Mouse (Mus musculus): Measurements from ENCODE around the gene Tmem132c.

Gene Tmem132c

GRCm38 (mm10) chr5:127592406-127592805 is 350.8 kb downstream of the Tmem132c start:
- in situ Hi-C loops (cut with MboI; ENCODE audit: low sequenced_read_pairs), result no loop called here

- in situ Hi-C loops (cut with MboI; ENCODE audit: low sequenced_read_pairs), result no loop called here
Measured at GRCm38 (mm10) chr5:127592854-127593253, 351.2 kb downstream of the Tmem132c start.

- in situ Hi-C loops (cut with MboI; ENCODE audit: low sequenced_read_pairs), result no loop called here
Measured at GRCm38 (mm10) chr5:127595676-127596075, 354.1 kb downstream of the Tmem132c start.

DNA sequence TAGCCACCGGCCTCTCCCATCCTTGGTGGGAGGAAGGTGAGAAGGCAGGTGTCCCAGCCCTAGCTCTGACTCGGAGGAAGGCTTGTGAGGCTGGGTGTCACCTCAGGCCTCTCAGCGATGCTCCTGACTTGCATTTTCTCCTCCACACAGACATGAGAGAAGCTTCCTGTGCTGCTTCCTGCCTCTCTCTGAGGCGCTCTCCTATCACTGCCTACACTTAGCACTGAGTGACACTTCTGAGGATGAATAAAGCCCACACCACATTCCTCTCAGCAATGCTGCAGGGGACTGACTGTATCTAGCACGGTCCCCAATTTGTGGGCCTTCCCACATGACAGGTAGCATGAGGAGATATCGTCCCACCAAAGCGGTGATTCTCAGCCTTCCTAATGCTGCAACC is 355.3 kb downstream of the Tmem132c start:
- in situ Hi-C loops (cut with MboI; ENCODE audit: low sequenced_read_pairs), result no loop called here

DNA sequence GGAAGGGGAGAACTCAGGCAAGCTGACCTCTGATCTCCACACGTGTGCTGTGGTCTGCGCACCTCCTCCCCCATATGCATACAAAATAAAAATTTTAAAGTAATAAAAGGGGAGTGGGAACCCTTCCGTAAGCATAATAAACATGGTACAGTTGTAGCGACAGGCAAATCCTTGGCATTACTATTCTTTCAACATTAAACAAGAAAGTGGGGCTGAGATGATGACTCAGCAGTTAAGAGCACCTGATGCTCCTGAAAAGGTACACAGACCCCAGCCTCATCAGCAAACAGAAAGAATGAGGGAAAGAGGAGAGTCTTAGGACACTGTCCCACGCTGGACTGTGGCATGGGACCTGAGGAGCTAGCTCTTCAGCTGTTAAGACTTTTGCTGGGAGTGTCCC is 361.4 kb downstream of the Tmem132c start:
- in situ Hi-C loops (cut with MboI; ENCODE audit: low sequenced_read_pairs), result loop anchor here (25.0 kb wide), 1 partner anchor 1409 kb away; the partner anchor contains the start of genes Ran and Stx2

GRCm38 (mm10) chr5:127607507-127607906 is 365.9 kb downstream of the Tmem132c start:
- in situ Hi-C loops (cut with MboI; ENCODE audit: low sequenced_read_pairs), result loop anchor here (25.0 kb wide), 1 partner anchor 1405 kb away; the partner anchor contains the start of genes Ran and Stx2

GRCm38 (mm10) chr5:127609191-127609714 is 367.6 kb downstream of the Tmem132c start:
- in situ Hi-C loops (cut with MboI; ENCODE audit: low sequenced_read_pairs), result loop anchor here (25.0 kb wide), 1 partner anchor 1403 kb away; the partner anchor contains the start of genes Ran and Stx2

- in situ Hi-C loops (cut with MboI; ENCODE audit: low sequenced_read_pairs), result loop anchor here (25.0 kb wide), 1 partner anchor 1401 kb away; the partner anchor contains the start of genes Ran and Stx2
Measured at GRCm38 (mm10) chr5:127610787-127611509, 369.3 kb downstream of the Tmem132c start.

- in situ Hi-C loops (cut with MboI; ENCODE audit: low sequenced_read_pairs), result loop anchor here (25.0 kb wide), 1 partner anchor 1400 kb away; the partner anchor contains the start of genes Ran and Stx2
Measured at GRCm38 (mm10) chr5:127611881-127612280, 370.3 kb downstream of the Tmem132c start.

DNA sequence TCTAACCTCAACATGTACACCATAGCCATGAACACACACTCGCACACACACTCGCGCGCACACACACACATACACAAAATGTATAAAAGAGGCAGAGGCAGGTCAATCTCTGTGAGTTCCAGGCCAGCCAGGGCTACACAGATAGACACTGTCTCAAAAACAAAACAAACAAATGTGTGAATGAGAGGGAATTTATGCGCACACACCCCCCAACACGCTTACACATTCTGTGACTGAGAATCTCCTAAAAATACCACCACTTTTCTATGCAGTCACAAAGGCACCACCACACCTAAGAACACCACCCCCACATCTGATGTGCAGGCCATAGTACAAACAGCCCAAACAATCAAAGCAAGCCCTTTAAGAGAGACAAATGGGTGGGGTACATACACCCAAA is 370.8 kb downstream of the Tmem132c start:
- in situ Hi-C loops (cut with MboI; ENCODE audit: low sequenced_read_pairs), result loop anchor here (25.0 kb wide), 1 partner anchor 1400 kb away; the partner anchor contains the start of genes Ran and Stx2
